Mouse (Mus musculus) E14TG2a.4 (cell line): ENCODE results near the gene Fbxl5.

Source experiments
- CTCF ChIP-seq: conservative IDR thresholded peaks from 2 replicates; pipeline ENCODE4 v1.5.1; 2014; ENCODE audit warnings: low read length
- NANOG ChIP-seq: IDR thresholded peaks from 2 replicates; pipeline ENCODE4 v1.6.1; 2014; ENCODE audit warnings: borderline replicate concordance, low read length, mixed read lengths

GRCm38 (mm10) chr5:43806340-43806739 is 15.1 kb downstream of the Fbxl5 start:
- TF ChIP-seq CTCF = no peak
- TF ChIP-seq NANOG = no peak
